Mouse (Mus musculus) ES-Bruce4 (cell line): ENCODE measurements around the gene Cyp4x1. TPM values are rescaled to one million over a fixed set of nuclear protein-coding genes. Genes with fewer than 3 reads are reported as not detected.
A peak's percentile ranks its signal among the peaks of the same experiment; 100 is the strongest.

Experiments
- H3K27ac ChIP-seq: 2 replicates; pipeline ENCODE4 v1.5.1; 2012; ENCODE audit warnings: low read length, inconsistent platforms; ENCODE audit not compliant: insufficient read depth
- H3K27me3 ChIP-seq: 2 replicates; pipeline ENCODE4 v1.6.1; 2012; ENCODE audit warnings: mild to moderate bottlenecking, low read length, inconsistent platforms; ENCODE audit not compliant: control insufficient read depth, poor library complexity, insufficient read depth, severe bottlenecking
- H3K36me3 ChIP-seq: 2 replicates; pipeline ENCODE4 v1.6.1; 2012; ENCODE audit warnings: inconsistent platforms, mild to moderate bottlenecking, low read length, moderate library complexity; ENCODE audit not compliant: control insufficient read depth, poor library complexity, insufficient read depth, severe bottlenecking
- H3K4me1 ChIP-seq: one replicate; pipeline ENCODE4 v1.8.1; 2011; ENCODE audit warnings: low read length; ENCODE audit not compliant: control insufficient read depth, insufficient read depth
- H3K4me3 ChIP-seq: 2 replicates; pipeline ENCODE4 v1.5.1; 2011; ENCODE audit warnings: low read depth, mild to moderate bottlenecking, low read length
- H3K9ac ChIP-seq: 2 replicates; pipeline ENCODE4 v1.6.1; 2012; ENCODE audit warnings: low read depth, mild to moderate bottlenecking, inconsistent platforms; ENCODE audit not compliant: poor library complexity, severe bottlenecking
- H3K9me3 ChIP-seq: replicated peaks from 2 replicates; pipeline ENCODE4 v1.6.1; 2012; ENCODE audit warnings: mild to moderate bottlenecking, low read length, inconsistent platforms; ENCODE audit not compliant: control insufficient read depth, poor library complexity, insufficient read depth, severe bottlenecking
- CTCF ChIP-seq: IDR thresholded peaks from one replicate; pipeline ENCODE4 v1.8.1; 2011; ENCODE audit warnings: low read depth, low read length
- EP300 ChIP-seq: IDR thresholded peaks from 2 replicates; pipeline ENCODE4 v1.6.1; 2011; ENCODE audit warnings: low read depth, low read length; ENCODE audit not compliant: insufficient read depth
- POLR2A ChIP-seq: IDR thresholded peaks from one replicate; pipeline ENCODE4 v1.8.1; 2011; ENCODE audit warnings: low read length; ENCODE audit not compliant: insufficient read depth
- polyA plus RNA-seq: library from polyadenylated mRNA; stranded (reverse); fragments of >200 nt; gene quantifications from 2 replicates; pipeline ENCODE4 v1.2.4, GENCODE M21; 2011; ENCODE audit warnings: low read depth; ENCODE audit not compliant: missing spikeins, insufficient read depth, insufficient read length

The Cyp4x1 gene
- polyA plus RNA-seq, 1 experiment: 0.52 TPM

DNA sequence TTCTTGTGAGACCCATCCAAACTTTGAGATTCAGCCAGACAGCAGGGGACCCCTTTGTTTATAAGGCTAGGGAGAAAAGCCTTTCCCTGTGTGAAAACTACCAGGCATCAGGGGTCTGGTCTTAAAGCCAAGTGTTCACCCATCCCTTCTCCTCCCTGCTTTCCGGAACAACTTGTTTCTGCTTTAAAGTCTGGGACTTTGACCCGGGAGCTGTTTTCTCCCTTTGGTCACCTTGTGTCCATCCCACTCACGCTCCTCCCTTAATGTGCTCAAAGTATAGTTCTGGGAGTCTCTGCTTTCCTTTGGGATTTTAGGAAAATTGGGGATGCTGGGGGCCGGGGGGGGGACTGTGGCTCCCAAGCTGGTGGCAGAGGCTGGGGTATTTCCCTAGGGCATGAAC lies 47.8 kb downstream of the Cyp4x1 start:
- H3K9ac ChIP-seq: no peak overlapping the region
- H3K9me3 ChIP-seq: no peaks in the 10 kb centered on the region
- no peak overlapping the region for H3K4me3 ChIP-seq
- no peaks in the 10 kb centered on the region for H3K36me3 ChIP-seq
- no peak overlapping the region for H3K27ac ChIP-seq
- no peaks in the 10 kb centered on the region for H3K27me3 ChIP-seq
- peaks cover 2% of the 10 kb centered on the region for H3K4me1 ChIP-seq
- TF ChIP-seq POLR2A (no peak), EP300 (no peak), CTCF (no peak)

DNA sequence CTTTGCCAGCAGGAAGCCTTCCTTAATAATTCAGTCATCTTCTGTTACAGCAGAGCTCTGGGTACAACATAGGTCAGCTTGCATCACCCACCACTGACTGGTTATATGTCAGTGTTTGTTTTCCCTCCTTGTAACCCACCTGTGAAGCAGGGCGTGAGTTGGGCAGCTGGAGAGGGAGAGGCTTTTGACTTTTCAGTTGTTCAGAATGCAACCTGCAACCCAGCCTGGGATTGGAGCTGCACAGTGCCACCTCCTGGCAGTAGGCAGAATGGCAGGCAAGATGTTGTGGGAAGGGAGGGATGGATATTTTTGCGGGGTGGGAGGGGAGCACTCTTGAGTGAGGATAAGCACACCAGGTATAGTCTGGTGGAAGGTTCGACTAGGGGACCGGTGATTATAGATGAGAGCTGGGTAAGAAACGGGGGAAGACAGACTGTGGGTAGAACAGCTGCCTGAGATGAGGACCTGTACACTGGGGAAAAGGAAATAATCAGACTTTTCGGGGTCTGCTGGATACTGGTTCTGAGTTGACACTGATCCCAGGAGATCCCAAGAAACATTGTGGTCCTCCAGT lies 48.5 kb downstream of the Cyp4x1 start:
- no peaks in the 10 kb centered on the region for H3K9me3 ChIP-seq
- H3K4me3 ChIP-seq: no peak overlapping the region
- H3K27ac ChIP-seq: no peak overlapping the region
- no peaks in the 10 kb centered on the region for H3K36me3 ChIP-seq
- peaks cover 2% of the 10 kb centered on the region for H3K4me1 ChIP-seq
- H3K27me3 ChIP-seq: no peaks in the 10 kb centered on the region
- TF ChIP-seq POLR2A (no peak), CTCF (peak; percentile 97)
- no peak overlapping the region for H3K9ac ChIP-seq

GRCm38 (mm10) chr4:115083031-115083430 lies 51.0 kb downstream of the Cyp4x1 start:
- Histone ChIP-seq H3K27ac (no peak overlapping the region), H3K27me3 (no peaks in the 10 kb centered on the region), H3K4me3 (no peak overlapping the region), H3K9ac (no peak overlapping the region), H3K4me1 (no peaks in the 10 kb centered on the region), H3K9me3 (no peaks in the 10 kb centered on the region), H3K36me3 (no peaks in the 10 kb centered on the region)
- TF ChIP-seq POLR2A (no peak), EP300 (no peak), CTCF (no peak)

GRCm38 (mm10) chr4:115079821-115080349 lies 54.2 kb downstream of the Cyp4x1 start:
- no peak overlapping the region for H3K4me3 ChIP-seq
- H3K27ac ChIP-seq: no peak overlapping the region
- H3K9me3 ChIP-seq: no peaks in the 10 kb centered on the region
- H3K9ac ChIP-seq: no peak overlapping the region
- TF ChIP-seq EP300: no peak
- no peak for TF ChIP-seq POLR2A
- TF ChIP-seq CTCF: no peak
- H3K4me1 ChIP-seq: no peaks in the 10 kb centered on the region
- H3K36me3 ChIP-seq: no peaks in the 10 kb centered on the region
- no peaks in the 10 kb centered on the region for H3K27me3 ChIP-seq

DNA sequence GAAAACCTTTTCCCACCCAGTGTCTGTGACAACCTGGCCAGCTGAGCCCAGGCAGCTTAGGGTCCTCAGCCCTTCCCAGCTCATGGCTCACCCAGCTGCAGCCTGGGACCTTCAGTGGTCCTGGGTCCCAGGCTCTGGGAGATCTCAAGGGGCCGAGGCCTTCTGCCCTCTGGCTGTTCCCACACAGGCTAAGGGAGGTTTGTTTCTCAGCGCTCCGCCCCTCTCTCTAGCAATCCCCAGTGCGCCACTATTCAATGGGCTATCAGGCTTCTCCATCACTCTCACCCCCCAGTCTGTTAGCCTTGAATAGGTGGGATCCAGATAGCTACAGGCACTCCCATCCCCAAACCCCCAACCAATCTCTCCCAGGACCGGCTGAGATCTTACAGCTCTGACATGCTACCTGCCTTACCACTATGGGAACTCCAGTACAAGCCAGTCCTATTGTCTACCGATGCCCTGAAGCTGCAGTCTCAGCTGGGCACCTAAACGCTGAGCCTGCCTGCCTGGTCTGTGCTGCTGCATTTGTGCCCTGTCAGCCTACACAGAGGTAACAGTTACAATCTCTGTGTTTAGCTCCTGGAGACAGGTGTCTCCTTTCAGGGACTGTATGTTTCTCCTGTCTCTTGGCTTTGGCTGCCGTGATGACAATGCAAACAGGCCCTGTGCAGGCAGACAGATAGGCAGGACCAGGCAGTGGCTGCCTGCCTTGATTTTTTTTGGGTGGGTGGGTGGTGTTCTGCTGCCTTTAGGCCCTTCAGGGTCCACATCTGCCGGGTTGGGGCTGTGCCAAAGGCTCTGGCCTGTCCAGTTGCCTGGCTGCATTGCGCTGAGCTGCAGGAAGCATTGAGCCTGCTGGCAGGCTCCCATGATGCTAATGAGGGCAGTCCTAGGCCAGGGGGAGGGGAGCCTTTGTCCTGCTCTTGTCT lies 54.9 kb downstream of the Cyp4x1 start:
- Histone ChIP-seq H3K36me3 (no peaks in the 10 kb centered on the region), H3K27me3 (no peaks in the 10 kb centered on the region), H3K9me3 (no peaks in the 10 kb centered on the region), H3K4me3 (no peak overlapping the region), H3K9ac (no peak overlapping the region), H3K27ac (no peak overlapping the region), H3K4me1 (no peaks in the 10 kb centered on the region)
- no peak for TF ChIP-seq POLR2A
- TF ChIP-seq EP300: no peak
- TF ChIP-seq CTCF: no peak
